Mouse (Mus musculus): Measurements from ENCODE around the gene Hrct1. TPM values are rescaled to one million over a fixed set of nuclear protein-coding genes. Genes with fewer than 3 reads are reported as not detected.
A peak's percentile ranks its signal among the peaks of the same experiment; 100 is the strongest.

The Hrct1 gene
- 0.81 and 1.5 TPM in 2 replicates for polyA plus RNA-seq (2014; fragmentation: Nextera tagmentation; extraction: Ambion mirVana)

DNA sequence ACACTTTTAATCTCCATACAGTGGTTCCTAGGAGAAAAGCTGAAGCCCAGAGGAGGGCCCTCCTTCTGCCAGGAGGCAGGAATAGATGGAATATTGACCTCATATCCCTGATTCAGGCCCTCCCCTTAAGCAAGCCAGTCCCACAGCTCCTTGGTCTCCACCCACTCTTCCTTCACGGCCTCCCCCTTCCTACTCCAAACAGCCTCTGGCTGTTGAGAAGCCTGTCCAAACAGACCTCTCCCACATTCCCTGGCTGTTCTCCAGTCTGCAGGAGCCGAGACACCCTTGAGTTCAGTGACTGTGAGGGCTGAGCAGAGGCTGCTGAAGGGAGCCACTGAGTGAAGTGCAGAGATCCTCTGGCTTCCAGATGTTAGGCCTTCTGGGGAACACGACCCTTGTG, at the start of gene Hrct1:
TSS of gene Hrct1 (plus strand) at position 194 of the 400 bp plus-strand sequence.
- Histone ChIP-seq H3K4me3 (ENCODE audit: control insufficient read depth in 1 of 2, insufficient read depth in 1 of 2, low read depth in 1 of 2, low read length in 2 of 2) (no peak within 1 kb of the TSS), H3K4me2 (ENCODE audit: low read length) (no peak within 1 kb of the TSS), H3K9me3 (ENCODE audit: control insufficient read depth, low read length) (no peaks in the 10 kb centered on the region), H3K27me3 (ENCODE audit: control insufficient read depth, insufficient read depth, low read length) (no peaks in the 10 kb centered on the region), H3K9ac (ENCODE audit: low read length) (no peak within 1 kb of the TSS), H3K36me3 (ENCODE audit: control insufficient read depth, insufficient read depth, low read length) (no peaks in the 10 kb centered on the region), H3K27ac (replicated peaks in 1 of 2; ENCODE audit: control insufficient read depth in 1 of 2, insufficient read depth in 1 of 2, low read depth in 2 of 2, low read length in 2 of 2) (peak within 1 kb of the TSS; percentile 80 to 83), H3K4me1 (ENCODE audit: control insufficient read depth in 2 of 2, insufficient read depth in 2 of 2, low read length in 2 of 2) (peaks cover 42 to 45% of the 10 kb centered on the region in 2 experiments)
- WGBS = 29% methylated on average over 3 of the region's 3 CpGs
- ATAC-seq (ENCODE audit: insufficient number of reproducible peaks, insufficient read depth, low FRiP score, low read depth) = peak; percentile 66; the same call in 1 of the 2 replicates

DNA sequence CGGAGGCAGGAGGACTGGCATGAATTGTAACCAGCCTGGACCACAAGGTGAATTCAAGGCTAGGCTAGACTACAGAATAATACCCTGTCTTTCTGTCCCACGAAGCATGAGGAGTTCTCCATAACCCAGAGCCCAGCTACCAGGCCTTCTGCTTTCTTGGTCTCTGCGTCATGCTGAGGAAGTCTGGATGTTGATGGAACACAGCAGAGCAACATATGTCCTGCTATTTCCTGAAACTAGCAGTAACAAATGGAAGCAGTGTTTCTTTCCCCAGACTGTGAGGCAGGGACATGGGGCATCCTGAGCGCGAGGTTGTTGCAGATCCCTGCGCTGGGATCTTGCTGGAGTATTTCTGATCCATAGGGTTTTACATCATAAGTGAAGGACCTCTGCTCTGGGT, 48.4 kb upstream of the Hrct1 start:
- no peak overlapping the region for H3K27ac ChIP-seq (replicated peaks in 1 of 2; ENCODE audit: control insufficient read depth in 1 of 2, insufficient read depth in 1 of 2, low read depth in 2 of 2, low read length in 2 of 2)
- 81% methylated on average over 6 of the region's 6 CpGs for WGBS
- no peaks in the 10 kb centered on the region for H3K27me3 ChIP-seq (ENCODE audit: control insufficient read depth, insufficient read depth, low read length)
- H3K4me2 ChIP-seq (ENCODE audit: low read length) = no peak overlapping the region
- no peak overlapping the region for H3K9ac ChIP-seq (ENCODE audit: low read length)
- H3K4me1 ChIP-seq (ENCODE audit: control insufficient read depth in 2 of 2, insufficient read depth in 2 of 2, low read length in 2 of 2) = no peaks in the 10 kb centered on the region; a peak in 1 of 4 replicates
- no peak overlapping the region for H3K4me3 ChIP-seq (ENCODE audit: control insufficient read depth in 1 of 2, insufficient read depth in 1 of 2, low read depth in 1 of 2, low read length in 2 of 2)
- peaks cover 56% of the 10 kb centered on the region for H3K36me3 ChIP-seq (ENCODE audit: control insufficient read depth, insufficient read depth, low read length)
- ATAC-seq (ENCODE audit: insufficient number of reproducible peaks, insufficient read depth, low FRiP score, low read depth) = no peak
- H3K9me3 ChIP-seq (ENCODE audit: control insufficient read depth, low read length) = no peaks in the 10 kb centered on the region

DNA sequence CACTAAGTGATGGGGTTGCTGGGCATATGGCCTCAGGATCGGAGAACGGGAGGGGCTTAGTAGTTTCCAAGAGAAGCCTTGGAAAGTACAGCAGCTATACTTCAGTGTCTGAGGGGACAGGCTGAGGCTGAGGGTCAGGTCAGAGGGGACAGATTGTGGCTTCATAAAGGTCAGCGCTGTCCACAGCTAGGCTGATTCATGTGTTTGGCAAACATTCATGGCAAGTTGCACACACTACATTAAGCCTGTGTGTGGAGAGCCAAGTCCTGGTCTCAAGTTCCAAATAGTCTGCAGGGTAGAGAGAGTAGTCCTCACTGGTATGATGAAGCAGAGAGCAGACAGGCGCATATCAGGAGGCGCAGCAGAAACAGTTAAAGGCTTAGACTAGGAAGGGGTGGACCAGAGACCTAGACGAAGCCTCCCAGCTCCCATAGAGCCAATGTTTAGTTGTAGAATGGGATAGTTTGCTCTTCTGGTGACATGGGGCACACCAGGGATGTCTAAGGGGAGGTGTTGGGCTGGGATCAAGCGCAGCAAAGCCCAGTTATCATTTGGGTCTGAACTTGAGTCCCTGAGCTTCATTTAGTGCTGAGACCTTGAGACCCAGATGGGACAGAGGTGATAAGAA, 47.5 kb upstream of the Hrct1 start:
- Histone ChIP-seq H3K9me3 (ENCODE audit: control insufficient read depth, low read length) (no peaks in the 10 kb centered on the region), H3K27ac (replicated peaks in 1 of 2; ENCODE audit: control insufficient read depth in 1 of 2, insufficient read depth in 1 of 2, low read depth in 2 of 2, low read length in 2 of 2) (no peak overlapping the region), H3K4me3 (ENCODE audit: control insufficient read depth in 1 of 2, insufficient read depth in 1 of 2, low read depth in 1 of 2, low read length in 2 of 2) (no peak overlapping the region), H3K4me1 (ENCODE audit: control insufficient read depth in 2 of 2, insufficient read depth in 2 of 2, low read length in 2 of 2) (no peaks in the 10 kb centered on the region; a peak in 1 of 4 replicates), H3K9ac (ENCODE audit: low read length) (no peak overlapping the region), H3K36me3 (ENCODE audit: control insufficient read depth, insufficient read depth, low read length) (peaks cover 54% of the 10 kb centered on the region), H3K4me2 (ENCODE audit: low read length) (no peak overlapping the region), H3K27me3 (ENCODE audit: control insufficient read depth, insufficient read depth, low read length) (no peaks in the 10 kb centered on the region)
- no peak for ATAC-seq (ENCODE audit: insufficient number of reproducible peaks, insufficient read depth, low FRiP score, low read depth)
- WGBS = 82% methylated on average over 7 of the region's 7 CpGs

DNA sequence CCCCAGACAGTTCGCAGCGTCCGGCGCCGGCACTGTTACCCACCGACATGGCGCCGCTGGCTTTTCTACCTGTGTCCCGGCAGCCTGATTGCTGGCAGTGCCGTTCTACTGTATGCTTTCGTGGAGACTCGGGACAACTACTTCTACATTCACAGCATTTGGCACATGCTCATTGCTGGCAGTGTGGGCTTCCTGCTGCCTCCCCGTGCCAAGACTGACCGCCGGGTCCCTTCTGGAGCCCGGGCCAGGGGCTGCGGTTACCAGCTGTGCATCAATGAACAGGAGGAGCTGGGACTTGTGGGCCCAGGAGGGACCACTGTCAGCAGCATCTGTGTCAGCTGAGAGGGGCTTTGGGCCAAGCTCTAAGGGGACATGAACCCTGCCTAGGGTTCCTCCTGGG, 37.0 kb upstream of the Hrct1 start:
- WGBS = 94% methylated on average over 17 of the region's 17 CpGs
- no peaks in the 10 kb centered on the region for H3K9me3 ChIP-seq (ENCODE audit: control insufficient read depth, low read length)
- peaks cover 6 to 15% of the 10 kb centered on the region in 2 experiments for H3K4me1 ChIP-seq (ENCODE audit: control insufficient read depth in 2 of 2, insufficient read depth in 2 of 2, low read length in 2 of 2)
- no peak overlapping the region for H3K4me2 ChIP-seq (ENCODE audit: low read length)
- ATAC-seq (ENCODE audit: insufficient number of reproducible peaks, insufficient read depth, low FRiP score, low read depth) = no peak
- no peak overlapping the region for H3K27ac ChIP-seq (replicated peaks in 1 of 2; ENCODE audit: control insufficient read depth in 1 of 2, insufficient read depth in 1 of 2, low read depth in 2 of 2, low read length in 2 of 2)
- H3K9ac ChIP-seq (ENCODE audit: low read length) = no peak overlapping the region
- H3K27me3 ChIP-seq (ENCODE audit: control insufficient read depth, insufficient read depth, low read length) = no peaks in the 10 kb centered on the region
- peaks cover 31% of the 10 kb centered on the region for H3K36me3 ChIP-seq (ENCODE audit: control insufficient read depth, insufficient read depth, low read length)
- H3K4me3 ChIP-seq (ENCODE audit: control insufficient read depth in 1 of 2, insufficient read depth in 1 of 2, low read depth in 1 of 2, low read length in 2 of 2) = no peak overlapping the region

DNA sequence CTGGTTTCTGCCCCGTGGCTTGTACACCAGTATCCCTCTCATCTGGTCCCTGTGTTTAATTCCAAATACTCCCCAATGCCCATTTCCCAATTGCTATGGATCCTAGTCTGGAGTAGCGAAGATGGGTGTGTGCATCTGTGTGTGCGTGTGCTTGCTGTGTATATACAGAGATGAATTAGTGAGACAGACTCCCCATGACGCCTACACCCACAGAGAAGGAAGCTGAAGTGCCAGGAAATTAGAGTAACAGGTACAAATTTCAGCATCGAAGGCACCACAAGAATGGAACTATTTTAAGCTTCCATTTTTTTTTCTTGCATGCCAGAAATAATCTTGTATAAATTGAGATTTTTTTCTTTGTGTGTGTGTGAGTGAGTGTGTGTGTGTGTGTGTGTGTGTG, 36.0 kb upstream of the Hrct1 start:
- no peak overlapping the region for H3K9ac ChIP-seq (ENCODE audit: low read length)
- no peak overlapping the region for H3K4me2 ChIP-seq (ENCODE audit: low read length)
- WGBS = 74% methylated on average over 5 of the region's 5 CpGs
- no peak overlapping the region for H3K4me3 ChIP-seq (ENCODE audit: control insufficient read depth in 1 of 2, insufficient read depth in 1 of 2, low read depth in 1 of 2, low read length in 2 of 2)
- no peak overlapping the region for H3K27ac ChIP-seq (replicated peaks in 1 of 2; ENCODE audit: control insufficient read depth in 1 of 2, insufficient read depth in 1 of 2, low read depth in 2 of 2, low read length in 2 of 2)
- peaks cover 14 to 25% of the 10 kb centered on the region in 2 experiments for H3K4me1 ChIP-seq (ENCODE audit: control insufficient read depth in 2 of 2, insufficient read depth in 2 of 2, low read length in 2 of 2)
- H3K27me3 ChIP-seq (ENCODE audit: control insufficient read depth, insufficient read depth, low read length) = no peaks in the 10 kb centered on the region
- no peak for ATAC-seq (ENCODE audit: insufficient number of reproducible peaks, insufficient read depth, low FRiP score, low read depth)
- no peaks in the 10 kb centered on the region for H3K9me3 ChIP-seq (ENCODE audit: control insufficient read depth, low read length)
- H3K36me3 ChIP-seq (ENCODE audit: control insufficient read depth, insufficient read depth, low read length) = peaks cover 23% of the 10 kb centered on the region

DNA sequence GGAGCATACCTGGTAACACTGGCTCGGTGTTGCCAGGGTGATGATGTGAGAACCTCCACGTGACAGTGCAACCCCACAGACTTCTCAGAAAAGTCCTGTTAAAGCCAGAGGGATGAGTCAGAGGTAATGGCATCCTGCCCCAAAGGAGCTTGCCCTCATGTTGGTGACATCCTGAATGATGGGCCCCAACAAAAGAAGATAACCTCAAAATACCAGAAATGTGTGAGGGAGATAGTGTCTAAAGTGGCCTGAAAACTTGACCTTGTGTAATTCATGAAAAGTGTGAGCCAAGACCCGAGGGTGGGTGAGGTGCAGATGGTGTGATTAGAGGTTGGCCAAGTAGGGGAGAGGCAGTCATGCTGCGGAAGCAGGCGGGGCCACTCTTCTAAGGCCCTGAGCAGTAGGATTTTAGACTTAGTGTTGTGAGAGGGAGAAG, 33.2 kb upstream of the Hrct1 start:
- H3K9ac ChIP-seq (ENCODE audit: low read length) = no peak overlapping the region
- no peaks in the 10 kb centered on the region for H3K9me3 ChIP-seq (ENCODE audit: control insufficient read depth, low read length)
- peaks cover 9% of the 10 kb centered on the region; the same call in 1 of the 2 replicates for H3K36me3 ChIP-seq (ENCODE audit: control insufficient read depth, insufficient read depth, low read length)
- no peak for ATAC-seq (ENCODE audit: insufficient number of reproducible peaks, insufficient read depth, low FRiP score, low read depth)
- 37% methylated on average over 5 of the region's 5 CpGs for WGBS
- H3K4me1 ChIP-seq (ENCODE audit: control insufficient read depth in 2 of 2, insufficient read depth in 2 of 2, low read length in 2 of 2) = peaks cover 19 to 30% of the 10 kb centered on the region in 2 experiments
- H3K4me2 ChIP-seq (ENCODE audit: low read length) = no peak overlapping the region
- no peak overlapping the region for H3K27ac ChIP-seq (replicated peaks in 1 of 2; ENCODE audit: control insufficient read depth in 1 of 2, insufficient read depth in 1 of 2, low read depth in 2 of 2, low read length in 2 of 2)
- H3K27me3 ChIP-seq (ENCODE audit: control insufficient read depth, insufficient read depth, low read length) = no peaks in the 10 kb centered on the region
- no peak overlapping the region for H3K4me3 ChIP-seq (ENCODE audit: control insufficient read depth in 1 of 2, insufficient read depth in 1 of 2, low read depth in 1 of 2, low read length in 2 of 2)

DNA sequence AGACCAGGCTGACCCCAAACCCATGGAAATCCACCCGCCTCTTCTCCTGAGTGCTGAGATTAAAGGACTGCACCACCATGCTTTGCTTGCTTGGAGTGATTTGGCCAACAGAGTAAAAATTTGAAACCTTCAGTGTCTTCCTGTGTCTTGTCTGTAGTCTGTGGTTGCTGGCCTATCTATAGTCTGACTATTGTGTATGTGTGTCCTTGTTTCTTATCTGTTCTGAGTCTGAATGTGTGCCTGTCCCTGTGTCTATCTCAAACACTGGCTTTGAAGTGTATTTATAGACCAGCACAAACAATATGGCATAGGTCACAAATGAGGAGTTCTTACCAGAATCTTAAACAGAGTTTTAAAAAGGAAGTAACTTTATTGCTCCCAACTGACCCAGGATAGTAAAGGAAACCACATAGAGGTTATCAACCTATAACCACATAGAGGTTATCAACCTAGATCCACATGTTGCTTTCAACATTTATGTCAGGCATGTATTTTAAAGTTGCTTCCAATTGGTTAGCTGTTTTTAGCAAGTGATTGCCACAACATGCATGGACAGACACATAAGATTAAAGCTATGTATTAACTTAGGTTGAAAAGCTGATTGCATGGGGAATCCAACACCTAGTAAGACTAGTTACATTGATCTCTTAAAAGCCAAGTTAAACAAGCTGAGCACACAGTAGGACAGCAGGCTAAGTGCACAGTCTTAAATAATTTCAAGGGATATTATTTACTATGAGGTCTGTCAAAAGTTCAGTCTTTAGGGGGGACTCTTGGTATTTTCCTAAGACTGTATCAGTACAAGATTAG, 32.3 kb upstream of the Hrct1 start:
- Histone ChIP-seq H3K4me3 (ENCODE audit: control insufficient read depth in 1 of 2, insufficient read depth in 1 of 2, low read depth in 1 of 2, low read length in 2 of 2) (no peak overlapping the region), H3K9ac (ENCODE audit: low read length) (no peak overlapping the region), H3K27me3 (ENCODE audit: control insufficient read depth, insufficient read depth, low read length) (no peaks in the 10 kb centered on the region), H3K36me3 (ENCODE audit: control insufficient read depth, insufficient read depth, low read length) (peaks cover 6% of the 10 kb centered on the region; the same call in 1 of the 2 replicates), H3K4me2 (ENCODE audit: low read length) (no peak overlapping the region), H3K4me1 (ENCODE audit: control insufficient read depth in 2 of 2, insufficient read depth in 2 of 2, low read length in 2 of 2) (peaks cover 19 to 30% of the 10 kb centered on the region in 2 experiments), H3K9me3 (ENCODE audit: control insufficient read depth, low read length) (no peaks in the 10 kb centered on the region), H3K27ac (replicated peaks in 1 of 2; ENCODE audit: control insufficient read depth in 1 of 2, insufficient read depth in 1 of 2, low read depth in 2 of 2, low read length in 2 of 2) (peak overlapping the region in 1 of 2 experiments; percentile 51; a peak in 2 of 4 replicates)
- 78% methylated on average over 1 of the region's 1 CpGs for whole genome bisulfite sequencing
- ATAC-seq (ENCODE audit: insufficient number of reproducible peaks, insufficient read depth, low FRiP score, low read depth) = no peak

All from heart, embryonic 14.5 days (tissue).